Mouse (Mus musculus) midbrain, postnatal 0 days (tissue): ENCODE results near the gene Rnf213. TPM values are rescaled to one million over a fixed set of nuclear protein-coding genes. Genes with fewer than 3 reads are reported as not detected.

ENCODE experiments used
- ATAC-seq: fragments of 200-750 bp; cut with Nextera tagmentation; 2 replicates; pipeline ENCODE4 v1.8.0; 2017; ENCODE audit warnings: moderate number of reproducible peaks, mild to moderate bottlenecking, moderate TSS enrichment, moderate library complexity; ENCODE audit not compliant: low FRiP score
- DNase-seq: peaks from one replicate; pipeline ENCODE4 v3.0.0-alpha.2; 2015; ENCODE audit warnings: low spot score
- H3K27ac ChIP-seq: fragments of 300-500 bp; sonication (generic); 2 replicates; pipeline ENCODE4 v1.5.1; 2014; ENCODE audit warnings: low read depth, mild to moderate bottlenecking, low read length, mixed read lengths
- H3K27me3 ChIP-seq: fragments of 300-500 bp; sonication (generic); 2 replicates; pipeline ENCODE4 v1.6.1; 2014; ENCODE audit warnings: low read length, control low read depth, mixed read lengths; ENCODE audit not compliant: insufficient read depth
- H3K36me3 ChIP-seq: fragments of 300-500 bp; sonication (generic); 2 replicates; pipeline ENCODE4 v1.6.1; 2014; ENCODE audit warnings: low read length, control low read depth, mixed read lengths; ENCODE audit not compliant: insufficient read depth
- H3K4me1 ChIP-seq: fragments of 300-500 bp; sonication (generic); 2 replicates; pipeline ENCODE4 v1.6.1; 2014; ENCODE audit warnings: mild to moderate bottlenecking, control low read depth, antibody characterized with exemption, low read length, mixed read lengths; ENCODE audit not compliant: insufficient read depth
- H3K4me2 ChIP-seq: fragments of 300-500 bp; sonication (generic); 2 replicates; pipeline ENCODE4 v1.6.1; 2014; ENCODE audit warnings: low read depth, mild to moderate bottlenecking, low read length, mixed read lengths; ENCODE audit not compliant: poor library complexity, severe bottlenecking
- H3K4me3 ChIP-seq: fragments of 300-500 bp; sonication (generic); 2 replicates; pipeline ENCODE4 v1.5.1; 2014; ENCODE audit warnings: low read depth, mild to moderate bottlenecking, low read length, moderate library complexity
- H3K9ac ChIP-seq: fragments of 300-500 bp; sonication (generic); replicated peaks from 2 replicates; pipeline ENCODE4 v1.6.1; 2014; ENCODE audit warnings: mild to moderate bottlenecking, low read length, moderate library complexity, mixed read lengths; ENCODE audit not compliant: poor library complexity, severe bottlenecking
- H3K9me3 ChIP-seq: fragments of 300-500 bp; sonication (generic); 2 replicates; pipeline ENCODE4 v1.6.1; 2016; ENCODE audit warnings: low read length, control low read depth
- CTCF ChIP-seq: IDR thresholded peaks from 2 replicates; pipeline ENCODE4 v1.5.1; 2016; ENCODE audit warnings: antibody characterized with exemption, mild to moderate bottlenecking
- WGBS: fragments of 180-500 bp; shearing (Covaris S2); extraction: QIAGEN DNeasy Blood & Tissue Kit; methylation state at CpG from one replicate; pipeline ENCODE4 v1.1.7; 2014; 5-methylcytosine and 5-hydroxymethylcytosine counted together
- polyA plus RNA-seq: library from polyadenylated mRNA; unstranded; fragments of >200 nt; fragmentation: Nextera tagmentation; extraction: Ambion mirVana; gene quantifications from 2 replicates; pipeline ENCODE4 v1.2.1, GENCODE M21; 2015
- total RNA-seq: library from RNA; depleted of rRNA; stranded (reverse); fragments of >200 nt; gene quantifications from 2 replicates; pipeline ENCODE4 v1.2.3, GENCODE M21; 2014

Rnf213 gene
- total and polyA plus RNA-seq, 2 experiments from 2014 or later, result 0.74 to 6.9 TPM

DNA sequence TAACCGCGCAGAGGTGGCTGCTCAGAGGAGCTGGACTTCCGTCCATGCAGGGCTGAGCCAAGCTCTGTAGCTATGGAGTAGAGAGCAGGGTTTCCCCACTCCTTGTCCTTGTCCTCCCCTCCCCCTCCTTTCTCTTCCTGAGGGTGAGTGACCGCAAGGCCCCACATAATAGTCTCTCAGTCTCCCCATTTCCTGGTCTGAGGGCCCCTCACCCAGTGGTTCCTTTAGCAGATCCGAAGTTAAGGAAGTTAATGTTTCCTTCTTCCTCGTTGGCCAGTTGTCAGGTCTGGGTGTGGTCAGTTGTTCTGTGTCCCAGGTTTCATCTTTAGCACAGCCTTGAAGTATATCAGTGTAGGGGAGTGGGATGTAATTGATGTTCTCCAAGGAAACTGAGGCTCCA is 17.5 kb upstream of the Rnf213 start:
- Histone ChIP-seq H3K9ac (no peak overlapping the region), H3K36me3 (peaks cover 4% of the 10 kb centered on the region; the same call in 1 of the 2 replicates), H3K4me3 (no peak overlapping the region), H3K4me1 (no peaks in the 10 kb centered on the region), H3K9me3 (no peaks in the 10 kb centered on the region), H3K4me2 (no peak overlapping the region), H3K27ac (no peak overlapping the region), H3K27me3 (no peaks in the 10 kb centered on the region)
- TF ChIP-seq CTCF, result no peak
- DNase-seq, result no peak
- WGBS, result 85% methylated on average over 6 of the region's 6 CpGs
- no peak for ATAC-seq

DNA sequence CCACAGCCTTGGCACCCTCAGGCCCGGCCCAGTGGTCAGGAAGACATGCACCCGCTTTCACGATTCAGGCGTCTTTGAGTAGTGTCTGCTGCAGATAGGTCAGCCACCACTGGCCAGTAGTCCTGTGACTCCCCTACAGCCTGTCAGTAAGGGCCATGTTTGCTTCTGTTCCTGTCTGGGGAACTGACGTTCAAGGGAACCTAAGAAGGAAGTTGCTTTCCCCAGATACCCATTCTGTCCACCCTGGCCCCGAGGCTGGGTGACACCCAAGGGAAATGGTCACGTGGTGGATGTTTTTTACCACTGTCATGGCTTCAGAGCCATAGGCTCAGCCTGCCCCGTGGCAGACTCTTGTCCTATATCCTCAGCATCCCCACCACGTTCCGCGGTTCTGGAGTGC is 15.6 kb upstream of the Rnf213 start:
- 94% methylated on average over 11 of the region's 11 CpGs for WGBS
- H3K36me3 ChIP-seq, result peaks cover 5% of the 10 kb centered on the region; the same call in 1 of the 2 replicates
- no peaks in the 10 kb centered on the region for H3K9me3 ChIP-seq
- H3K4me3 ChIP-seq, result no peak overlapping the region
- H3K4me2 ChIP-seq, result no peak overlapping the region
- H3K4me1 ChIP-seq, result no peaks in the 10 kb centered on the region
- no peak for DNase-seq
- TF ChIP-seq CTCF, result no peak
- H3K27ac ChIP-seq, result no peak overlapping the region
- H3K9ac ChIP-seq, result no peak overlapping the region
- H3K27me3 ChIP-seq, result no peaks in the 10 kb centered on the region
- no peak for ATAC-seq

DNA sequence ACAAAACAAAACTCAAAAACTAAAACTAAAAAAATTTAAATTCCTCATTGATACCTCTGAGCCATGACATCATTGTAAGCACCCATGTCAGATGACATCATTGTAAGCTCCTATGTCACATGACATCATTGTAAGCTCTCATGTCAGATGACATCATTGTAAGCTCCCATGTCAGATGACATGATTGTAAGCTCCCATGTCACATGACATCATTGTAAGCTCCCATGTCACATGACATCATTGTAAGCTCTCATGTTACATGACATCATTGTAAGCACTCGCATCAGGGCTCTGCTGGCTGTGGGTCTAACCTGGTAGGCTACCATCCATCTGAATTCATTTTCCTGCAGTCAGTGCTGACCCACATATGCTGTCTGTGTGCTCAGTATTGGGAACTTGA is 14.3 kb upstream of the Rnf213 start:
- H3K36me3 ChIP-seq, result peaks cover 5% of the 10 kb centered on the region; the same call in 1 of the 2 replicates
- ATAC-seq (no peak), DNase-seq (no peak)
- no peak for TF ChIP-seq CTCF
- H3K4me1 ChIP-seq, result no peaks in the 10 kb centered on the region
- WGBS, result 97% methylated on average over 1 of the region's 1 CpGs
- no peak overlapping the region for H3K4me2 ChIP-seq
- no peaks in the 10 kb centered on the region for H3K9me3 ChIP-seq
- no peak overlapping the region for H3K27ac ChIP-seq
- H3K4me3 ChIP-seq, result no peak overlapping the region
- no peak overlapping the region for H3K9ac ChIP-seq
- no peaks in the 10 kb centered on the region for H3K27me3 ChIP-seq

DNA sequence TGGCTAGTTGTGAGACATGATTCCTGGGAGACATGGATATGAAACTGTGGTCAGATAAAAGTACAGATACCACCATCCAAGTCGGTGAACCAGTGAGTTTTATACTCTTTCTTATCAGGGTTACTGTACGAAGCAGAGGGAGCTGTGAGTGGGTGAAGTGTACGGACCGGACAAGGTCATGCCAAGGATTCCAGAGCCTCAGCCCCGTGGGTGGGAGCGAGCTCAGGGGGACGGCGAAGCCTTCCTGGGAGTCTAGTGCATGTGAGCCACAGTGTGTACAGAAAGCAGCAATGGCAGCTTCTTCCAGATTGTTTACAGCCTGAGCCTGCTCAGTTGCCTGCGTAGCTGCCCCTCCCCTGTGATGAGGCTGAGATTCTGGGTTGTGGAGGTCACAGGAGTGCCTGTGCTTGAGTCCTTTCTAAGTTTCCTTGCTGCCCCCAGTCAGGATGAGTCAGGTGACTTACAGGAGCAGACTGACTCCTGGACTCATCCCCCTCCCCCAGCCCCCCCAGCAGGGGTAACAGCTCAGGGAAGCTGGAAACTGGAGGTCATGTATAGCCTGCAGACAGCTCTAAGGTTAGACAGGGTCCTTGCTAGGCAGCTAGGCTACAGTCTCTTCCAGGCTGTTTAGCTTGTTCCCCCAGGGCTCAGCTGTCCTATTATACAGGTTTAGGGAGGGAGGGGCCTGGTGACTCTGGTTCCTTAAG is 11.1 kb upstream of the Rnf213 start:
- Histone ChIP-seq H3K9ac (no peak overlapping the region), H3K27me3 (no peaks in the 10 kb centered on the region), H3K27ac (no peak overlapping the region), H3K4me1 (no peaks in the 10 kb centered on the region), H3K4me2 (no peak overlapping the region), H3K36me3 (peaks cover 5% of the 10 kb centered on the region; the same call in 1 of the 2 replicates), H3K9me3 (no peaks in the 10 kb centered on the region), H3K4me3 (no peak overlapping the region)
- WGBS, result 91% methylated on average over 9 of the region's 9 CpGs
- TF ChIP-seq CTCF, result no peak
- no peak for DNase-seq
- ATAC-seq, result no peak

DNA sequence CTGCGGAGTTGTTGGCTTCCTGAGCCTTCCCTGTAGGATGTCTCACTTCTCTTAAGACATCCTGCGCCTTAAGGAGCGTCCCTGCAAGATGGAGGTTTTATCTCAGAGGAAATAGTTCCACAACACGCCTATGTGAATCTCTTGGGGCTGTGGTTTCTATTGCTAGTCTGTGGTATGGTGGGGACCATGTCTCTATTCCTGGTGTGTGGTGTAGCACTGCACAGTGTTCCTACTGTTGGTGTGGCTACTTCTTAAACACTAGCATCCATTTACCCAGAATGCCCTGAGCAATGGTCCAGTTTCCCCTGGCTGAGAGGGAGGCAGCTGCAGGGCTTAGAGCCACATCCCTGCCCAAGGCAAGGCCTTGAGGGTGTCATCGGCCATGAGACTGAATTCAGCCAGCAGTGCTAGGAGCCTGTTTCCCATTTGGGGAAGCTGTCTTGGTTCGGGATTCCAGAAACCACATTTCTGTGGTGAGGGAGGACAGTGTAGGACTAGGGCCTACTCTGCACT is 10.5 kb upstream of the Rnf213 start:
- Histone ChIP-seq H3K4me2 (no peak overlapping the region), H3K9me3 (no peaks in the 10 kb centered on the region), H3K9ac (no peak overlapping the region), H3K27ac (no peak overlapping the region), H3K27me3 (no peaks in the 10 kb centered on the region), H3K4me3 (no peak overlapping the region), H3K36me3 (peaks cover 5% of the 10 kb centered on the region; the same call in 1 of the 2 replicates), H3K4me1 (no peaks in the 10 kb centered on the region)
- DNase-seq, result no peak
- no peak for ATAC-seq
- TF ChIP-seq CTCF, result no peak
- 75% methylated on average over 6 of the region's 6 CpGs for WGBS

DNA sequence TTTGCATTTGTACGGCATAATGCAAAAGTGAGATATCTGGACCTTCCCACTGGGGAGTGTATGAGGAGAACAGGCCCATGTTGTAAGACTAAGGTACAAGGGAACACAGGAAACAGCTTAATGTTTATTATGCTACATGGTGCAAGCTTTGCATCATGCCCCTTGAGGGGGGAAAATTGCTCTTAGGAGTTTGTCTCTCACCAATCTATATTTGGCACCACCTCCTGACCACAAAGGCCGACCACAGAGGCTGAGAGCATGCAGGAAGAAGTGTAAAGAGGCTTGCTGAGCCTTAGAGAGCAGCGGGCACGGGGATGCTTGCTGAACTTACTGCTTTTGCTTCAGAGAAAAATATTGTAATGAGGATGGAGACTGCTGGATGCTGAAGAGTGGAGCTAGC is 8.0 kb upstream of the Rnf213 start:
- Histone ChIP-seq H3K36me3 (peaks cover 5% of the 10 kb centered on the region; the same call in 1 of the 2 replicates), H3K27me3 (peaks cover 17% of the 10 kb centered on the region), H3K4me3 (no peak overlapping the region), H3K4me1 (no peaks in the 10 kb centered on the region), H3K9me3 (no peaks in the 10 kb centered on the region), H3K27ac (no peak overlapping the region), H3K9ac (no peak overlapping the region), H3K4me2 (no peak overlapping the region)
- ATAC-seq (no peak), DNase-seq (no peak)
- TF ChIP-seq CTCF, result no peak
- WGBS, result 77% methylated on average over 4 of the region's 4 CpGs
